Mouse (Mus musculus): ENCODE results near the gene Camp. TPM values are rescaled to one million over a fixed set of nuclear protein-coding genes. Genes with fewer than 3 reads are reported as not detected.

Camp gene
- polyA plus RNA-seq, 1 experiment from 2014 or later: 1.3 TPM

GRCm38 (mm10) chr9:109832391-109833087 lies 16.9 kb downstream of the Camp start, which contains the start of gene Nme6:
Gene Nme6, plus strand, starts transcription at chr9:109832749.
- Histone ChIP-seq H3K36me3 (ENCODE audit: control insufficient read depth, insufficient read depth) (peaks cover 1% of the 10 kb centered on the region; the same call in 1 of the 2 replicates), H3K4me2 (replicated peaks; ENCODE audit: low read depth) (peak within 1 kb of the TSS; percentile 95), H3K4me1 (replicated peaks; ENCODE audit: control insufficient read depth, insufficient read depth, low read length) (0 out of 2 replicates have a peak, but pooled peaks cover 2% of the 10 kb centered on the region), H3K9me3 (ENCODE audit: control insufficient read depth) (no peaks in the 10 kb centered on the region), H3K27me3 (replicated peaks; ENCODE audit: control insufficient read depth, insufficient read depth, low read length) (no peaks in the 10 kb centered on the region), H3K4me3 (ENCODE audit: low read depth, low read length) (peak within 1 kb of the TSS; percentile 71), H3K27ac (ENCODE audit: low read depth, low read length) (peak within 1 kb of the TSS; percentile 68; the same call in 1 of the 2 replicates), H3K9ac (ENCODE audit: low read depth, low read length) (peak within 1 kb of the TSS; percentile 69)
- peak; percentile 96 for ATAC-seq
- peak; percentile 87 for TF ChIP-seq CTCF (IDR thresholded peaks at IDR 0.05; ENCODE audit: low read depth)
- WGBS: under 1% methylated on average over 32 of the region's 32 CpGs

- WGBS: 73% methylated on average over 5 of the region's 5 CpGs
- H3K36me3 ChIP-seq (ENCODE audit: control insufficient read depth, insufficient read depth): no peaks in the 10 kb centered on the region
- no peak overlapping the region for H3K27ac ChIP-seq (ENCODE audit: low read depth, low read length)
- no peak overlapping the region for H3K9ac ChIP-seq (ENCODE audit: low read depth, low read length)
- no peaks in the 10 kb centered on the region for H3K27me3 ChIP-seq (replicated peaks; ENCODE audit: control insufficient read depth, insufficient read depth, low read length)
- ATAC-seq: no peak
- H3K4me1 ChIP-seq (replicated peaks; ENCODE audit: control insufficient read depth, insufficient read depth, low read length): no peaks in the 10 kb centered on the region
- TF ChIP-seq CTCF (IDR thresholded peaks at IDR 0.05; ENCODE audit: low read depth): no peak
- no peak overlapping the region for H3K4me2 ChIP-seq (replicated peaks; ENCODE audit: low read depth)
- no peaks in the 10 kb centered on the region for H3K9me3 ChIP-seq (ENCODE audit: control insufficient read depth)
- no peak overlapping the region for H3K4me3 ChIP-seq (ENCODE audit: low read depth, low read length)
These were observed 23.2 kb downstream of the Camp start for GRCm38 (mm10) chr9:109826181-109826580.

- no peak for TF ChIP-seq CTCF (IDR thresholded peaks at IDR 0.05; ENCODE audit: low read depth)
- Histone ChIP-seq H3K4me1 (replicated peaks; ENCODE audit: control insufficient read depth, insufficient read depth, low read length) (no peaks in the 10 kb centered on the region), H3K4me3 (ENCODE audit: low read depth, low read length) (no peak overlapping the region), H3K4me2 (replicated peaks; ENCODE audit: low read depth) (no peak overlapping the region), H3K36me3 (ENCODE audit: control insufficient read depth, insufficient read depth) (no peaks in the 10 kb centered on the region), H3K27ac (ENCODE audit: low read depth, low read length) (no peak overlapping the region), H3K9ac (ENCODE audit: low read depth, low read length) (no peak overlapping the region), H3K27me3 (replicated peaks; ENCODE audit: control insufficient read depth, insufficient read depth, low read length) (no peaks in the 10 kb centered on the region), H3K9me3 (ENCODE audit: control insufficient read depth) (no peaks in the 10 kb centered on the region)
- no peak for ATAC-seq
- WGBS: 55% methylated on average over 4 of the region's 4 CpGs
These were observed 23.7 kb downstream of the Camp start for GRCm38 (mm10) chr9:109825739-109826138.

DNA sequence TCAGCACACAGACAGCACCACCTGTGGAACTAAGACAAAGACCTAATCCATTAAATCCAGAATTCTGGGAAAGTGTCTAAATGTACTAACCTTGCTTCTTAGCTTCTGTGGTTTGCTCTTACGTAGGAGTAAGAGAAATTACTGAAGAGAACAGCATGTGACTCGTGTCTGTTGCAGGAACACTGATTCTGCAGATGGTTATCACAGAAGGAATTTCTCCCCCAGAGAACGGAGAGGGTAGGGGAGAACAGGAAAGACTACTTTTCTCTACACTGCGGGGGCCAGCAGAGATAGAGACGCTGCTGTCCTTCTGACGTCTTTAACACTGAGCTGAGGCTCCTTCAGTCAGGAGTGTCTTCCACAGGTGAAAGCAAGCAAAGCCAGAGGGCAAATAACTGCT lies 33.1 kb downstream of the Camp start:
- no peak for ATAC-seq
- Histone ChIP-seq H3K4me1 (replicated peaks; ENCODE audit: control insufficient read depth, insufficient read depth, low read length) (no peaks in the 10 kb centered on the region), H3K4me3 (ENCODE audit: low read depth, low read length) (no peak overlapping the region), H3K27ac (ENCODE audit: low read depth, low read length) (no peak overlapping the region), H3K9me3 (ENCODE audit: control insufficient read depth) (no peaks in the 10 kb centered on the region), H3K4me2 (replicated peaks; ENCODE audit: low read depth) (no peak overlapping the region), H3K36me3 (ENCODE audit: control insufficient read depth, insufficient read depth) (no peaks in the 10 kb centered on the region), H3K9ac (ENCODE audit: low read depth, low read length) (no peak overlapping the region), H3K27me3 (replicated peaks; ENCODE audit: control insufficient read depth, insufficient read depth, low read length) (no peaks in the 10 kb centered on the region)
- WGBS: 25% methylated on average over 6 of the region's 6 CpGs
- no peak for TF ChIP-seq CTCF (IDR thresholded peaks at IDR 0.05; ENCODE audit: low read depth)

GRCm38 (mm10) chr9:109813424-109813823 lies 36.0 kb downstream of the Camp start:
- Histone ChIP-seq H3K9ac (ENCODE audit: low read depth, low read length) (no peak overlapping the region), H3K27me3 (replicated peaks; ENCODE audit: control insufficient read depth, insufficient read depth, low read length) (no peaks in the 10 kb centered on the region), H3K4me3 (ENCODE audit: low read depth, low read length) (no peak overlapping the region), H3K4me2 (replicated peaks; ENCODE audit: low read depth) (no peak overlapping the region), H3K9me3 (ENCODE audit: control insufficient read depth) (no peaks in the 10 kb centered on the region), H3K27ac (ENCODE audit: low read depth, low read length) (no peak overlapping the region), H3K4me1 (replicated peaks; ENCODE audit: control insufficient read depth, insufficient read depth, low read length) (no peaks in the 10 kb centered on the region), H3K36me3 (ENCODE audit: control insufficient read depth, insufficient read depth) (no peaks in the 10 kb centered on the region)
- TF ChIP-seq CTCF (IDR thresholded peaks at IDR 0.05; ENCODE audit: low read depth): no peak
- WGBS: 55% methylated on average over 7 of the region's 7 CpGs
- no peak for ATAC-seq

DNA sequence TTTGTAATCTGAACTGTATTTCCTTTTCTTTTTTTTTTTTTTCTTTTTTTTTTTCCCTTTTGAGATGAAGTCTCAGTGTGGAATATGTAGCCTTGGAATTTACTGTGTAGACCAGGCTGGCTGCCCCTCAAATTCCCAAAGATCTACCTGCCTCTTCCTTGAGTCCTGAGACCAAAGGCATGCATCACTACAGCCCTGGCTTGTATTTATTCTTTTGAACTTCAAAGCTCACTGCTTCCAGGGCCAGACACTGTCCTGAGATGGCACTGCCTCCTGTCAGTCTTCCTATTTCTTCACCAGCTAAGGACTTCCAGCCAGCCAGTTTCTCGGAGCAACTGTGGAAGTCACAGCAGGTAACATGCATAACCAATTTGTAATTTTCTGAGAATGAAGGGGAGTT lies 37.4 kb downstream of the Camp start, which contains the start of gene Spink8:
Gene Spink8 (plus strand): TSS at position 301 of the 400 bp plus-strand sequence.
- no peak within 1 kb of the TSS for H3K4me2 ChIP-seq (replicated peaks; ENCODE audit: low read depth)
- no peak within 1 kb of the TSS for H3K9ac ChIP-seq (ENCODE audit: low read depth, low read length)
- H3K27me3 ChIP-seq (replicated peaks; ENCODE audit: control insufficient read depth, insufficient read depth, low read length): no peaks in the 10 kb centered on the region
- no peak for TF ChIP-seq CTCF (IDR thresholded peaks at IDR 0.05; ENCODE audit: low read depth)
- WGBS: 65% methylated on average over 1 of the region's 1 CpGs
- no peak within 1 kb of the TSS for H3K27ac ChIP-seq (ENCODE audit: low read depth, low read length)
- H3K36me3 ChIP-seq (ENCODE audit: control insufficient read depth, insufficient read depth): no peaks in the 10 kb centered on the region
- no peaks in the 10 kb centered on the region for H3K9me3 ChIP-seq (ENCODE audit: control insufficient read depth)
- no peak within 1 kb of the TSS for H3K4me3 ChIP-seq (ENCODE audit: low read depth, low read length)
- no peak for ATAC-seq
- H3K4me1 ChIP-seq (replicated peaks; ENCODE audit: control insufficient read depth, insufficient read depth, low read length): no peaks in the 10 kb centered on the region

Measured in intestine, postnatal 0 days (tissue).